Mouse (Mus musculus) olfactory bulb, adult 2 months (tissue): Measurements from ENCODE around the gene Gls2.

ENCODE experiments used
- CTCF ChIP-seq: fragments of 200-500 bp; IDR thresholded peaks from 2 replicates; pipeline ENCODE4 v1.5.1; 2012; ENCODE audit warnings: low read depth, mild to moderate bottlenecking, low read length, moderate library complexity; ENCODE audit not compliant: insufficient read depth
- POLR2A ChIP-seq: fragments of 200-500 bp; IDR thresholded peaks from 2 replicates; pipeline ENCODE4 v1.6.1; 2012; ENCODE audit warnings: mild to moderate bottlenecking, low read depth, low read length, moderate library complexity; ENCODE audit not compliant: insufficient read depth

DNA sequence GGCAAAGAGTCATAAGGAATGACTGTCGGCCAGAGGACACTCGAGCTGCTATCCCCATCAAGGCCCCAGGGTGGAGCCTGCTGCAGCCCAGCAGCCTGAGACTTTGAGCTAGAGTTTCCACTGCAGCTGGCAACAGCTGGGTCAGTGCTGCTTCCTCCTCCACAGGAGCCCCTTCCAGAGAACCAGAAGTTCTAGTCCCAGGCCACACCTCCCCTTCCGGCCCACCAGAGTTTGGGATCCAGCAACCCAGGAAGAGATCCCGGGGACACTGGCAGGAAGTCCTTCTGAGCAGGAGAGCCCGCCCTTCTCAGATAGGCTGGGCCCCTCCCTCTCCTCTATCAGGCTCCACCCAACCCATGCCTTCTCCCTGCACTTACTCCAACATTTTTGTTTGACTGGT is 44.7 kb upstream of the Gls2 start:
- TF ChIP-seq CTCF (peak; percentile 45; the same call in 1 of the 2 replicates), POLR2A (no peak)
